Mouse (Mus musculus): ENCODE results near the gene Fam184a. TPM values are rescaled to one million over a fixed set of nuclear protein-coding genes. Genes with fewer than 3 reads are reported as not detected.

Fam184a gene
- total and polyA plus RNA-seq, 3 experiments = not detected

- ATAC-seq (ENCODE audit: extremely low read depth, insufficient number of reproducible peaks, low FRiP score, poor library complexity, severe bottlenecking) (no peak), DNase-seq (ENCODE audit: low spot score) (no peak)
- Histone ChIP-seq H3K36me3 (replicated peaks) (peaks cover 51% of the 10 kb centered on the region), H3K9me3 (replicated peaks) (no peaks in the 10 kb centered on the region), H3K4me3 (ENCODE audit: low read depth, low read length) (no peak overlapping the region), H3K27me3 (ENCODE audit: insufficient read depth, low read length) (no peaks in the 10 kb centered on the region), H3K4me1 (ENCODE audit: insufficient read depth, low read depth, low read length) (no peaks in the 10 kb centered on the region)
- TF ChIP-seq CTCF (IDR thresholded peaks at IDR 0.05; ENCODE audit: low read depth, low read length) (no peak), GATA1 (IDR thresholded peaks at IDR 0.05; ENCODE audit: borderline replicate concordance, low read length) (no peak), POLR2AphosphoS5 (IDR thresholded peaks at IDR 0.05; ENCODE audit: insufficient replicate concordance, low read depth, low read length) (no peak), TAL1 (conservative IDR thresholded peaks at IDR 0.05; ENCODE audit: low read depth, low read length) (no peak), GATA2 (IDR thresholded peaks at IDR 0.05; ENCODE audit: borderline replicate concordance, low read depth, low read length) (no peak)
Observed at GRCm38 (mm10) chr10:53615850-53616616, 134.9 kb downstream of the Fam184a start.

- H3K4me3 ChIP-seq (ENCODE audit: low read depth, low read length) = no peak overlapping the region
- H3K4me1 ChIP-seq (ENCODE audit: insufficient read depth, low read depth, low read length) = no peaks in the 10 kb centered on the region
- H3K36me3 ChIP-seq (replicated peaks) = peaks cover 51% of the 10 kb centered on the region
- DNase-seq (ENCODE audit: low spot score) (no peak), ATAC-seq (ENCODE audit: extremely low read depth, insufficient number of reproducible peaks, low FRiP score, poor library complexity, severe bottlenecking) (no peak)
- no peaks in the 10 kb centered on the region for H3K9me3 ChIP-seq (replicated peaks)
- H3K27me3 ChIP-seq (ENCODE audit: insufficient read depth, low read length) = no peaks in the 10 kb centered on the region
- TF ChIP-seq CTCF (IDR thresholded peaks at IDR 0.05; ENCODE audit: low read depth, low read length) (no peak), GATA1 (IDR thresholded peaks at IDR 0.05; ENCODE audit: borderline replicate concordance, low read length) (no peak), TAL1 (conservative IDR thresholded peaks at IDR 0.05; ENCODE audit: low read depth, low read length) (no peak), POLR2AphosphoS5 (IDR thresholded peaks at IDR 0.05; ENCODE audit: insufficient replicate concordance, low read depth, low read length) (no peak), GATA2 (IDR thresholded peaks at IDR 0.05; ENCODE audit: borderline replicate concordance, low read depth, low read length) (no peak)
Observed at GRCm38 (mm10) chr10:53613955-53614354, 137.0 kb downstream of the Fam184a start.

GRCm38 (mm10) chr10:53612172-53612571 is 138.8 kb downstream of the Fam184a start:
- H3K36me3 ChIP-seq (replicated peaks) = peaks cover 53% of the 10 kb centered on the region
- ATAC-seq (ENCODE audit: extremely low read depth, insufficient number of reproducible peaks, low FRiP score, poor library complexity, severe bottlenecking) (no peak), DNase-seq (ENCODE audit: low spot score) (no peak)
- H3K4me3 ChIP-seq (ENCODE audit: low read depth, low read length) = no peak overlapping the region
- no peak for TF ChIP-seq POLR2AphosphoS5 (IDR thresholded peaks at IDR 0.05; ENCODE audit: insufficient replicate concordance, low read depth, low read length)
- TF ChIP-seq TAL1 (conservative IDR thresholded peaks at IDR 0.05; ENCODE audit: low read depth, low read length) = no peak
- no peak for TF ChIP-seq GATA2 (IDR thresholded peaks at IDR 0.05; ENCODE audit: borderline replicate concordance, low read depth, low read length)
- no peak for TF ChIP-seq CTCF (IDR thresholded peaks at IDR 0.05; ENCODE audit: low read depth, low read length)
- no peak for TF ChIP-seq GATA1 (IDR thresholded peaks at IDR 0.05; ENCODE audit: borderline replicate concordance, low read length)
- H3K27me3 ChIP-seq (ENCODE audit: insufficient read depth, low read length) = no peaks in the 10 kb centered on the region
- H3K4me1 ChIP-seq (ENCODE audit: insufficient read depth, low read depth, low read length) = no peaks in the 10 kb centered on the region
- no peaks in the 10 kb centered on the region for H3K9me3 ChIP-seq (replicated peaks)

- Histone ChIP-seq H3K36me3 (replicated peaks) (peaks cover 45% of the 10 kb centered on the region), H3K27me3 (ENCODE audit: insufficient read depth, low read length) (no peaks in the 10 kb centered on the region), H3K9me3 (replicated peaks) (no peaks in the 10 kb centered on the region), H3K4me1 (ENCODE audit: insufficient read depth, low read depth, low read length) (no peaks in the 10 kb centered on the region), H3K4me3 (ENCODE audit: low read depth, low read length) (no peak overlapping the region)
- no peak for DNase-seq (ENCODE audit: low spot score)
- no peak for TF ChIP-seq POLR2AphosphoS5 (IDR thresholded peaks at IDR 0.05; ENCODE audit: insufficient replicate concordance, low read depth, low read length)
- TF ChIP-seq GATA2 (IDR thresholded peaks at IDR 0.05; ENCODE audit: borderline replicate concordance, low read depth, low read length) = no peak
- TF ChIP-seq TAL1 (conservative IDR thresholded peaks at IDR 0.05; ENCODE audit: low read depth, low read length) = no peak
- TF ChIP-seq GATA1 (IDR thresholded peaks at IDR 0.05; ENCODE audit: borderline replicate concordance, low read length) = no peak
- TF ChIP-seq CTCF (IDR thresholded peaks at IDR 0.05; ENCODE audit: low read depth, low read length) = no peak
- ATAC-seq (ENCODE audit: extremely low read depth, insufficient number of reproducible peaks, low FRiP score, poor library complexity, severe bottlenecking) = no peak
Observed at GRCm38 (mm10) chr10:53608274-53608673, 142.6 kb downstream of the Fam184a start.

GRCm38 (mm10) chr10:53605328-53605727 is 145.6 kb downstream of the Fam184a start:
- Histone ChIP-seq H3K4me3 (ENCODE audit: low read depth, low read length) (no peak overlapping the region), H3K36me3 (replicated peaks) (peaks cover 47% of the 10 kb centered on the region), H3K9me3 (replicated peaks) (no peaks in the 10 kb centered on the region), H3K27me3 (ENCODE audit: insufficient read depth, low read length) (no peaks in the 10 kb centered on the region), H3K4me1 (ENCODE audit: insufficient read depth, low read depth, low read length) (no peaks in the 10 kb centered on the region)
- DNase-seq (ENCODE audit: low spot score) = no peak
- ATAC-seq (ENCODE audit: extremely low read depth, insufficient number of reproducible peaks, low FRiP score, poor library complexity, severe bottlenecking) = no peak
- TF ChIP-seq POLR2AphosphoS5 (IDR thresholded peaks at IDR 0.05; ENCODE audit: insufficient replicate concordance, low read depth, low read length) = no peak
- no peak for TF ChIP-seq CTCF (IDR thresholded peaks at IDR 0.05; ENCODE audit: low read depth, low read length)
- no peak for TF ChIP-seq TAL1 (conservative IDR thresholded peaks at IDR 0.05; ENCODE audit: low read depth, low read length)
- TF ChIP-seq GATA1 (IDR thresholded peaks at IDR 0.05; ENCODE audit: borderline replicate concordance, low read length) = no peak
- TF ChIP-seq GATA2 (IDR thresholded peaks at IDR 0.05; ENCODE audit: borderline replicate concordance, low read depth, low read length) = no peak

- no peak overlapping the region; the same call in 1 of the 2 replicates for H3K4me3 ChIP-seq (ENCODE audit: low read depth, low read length)
- TF ChIP-seq POLR2AphosphoS5 (IDR thresholded peaks at IDR 0.05; ENCODE audit: insufficient replicate concordance, low read depth, low read length) (no peak), GATA1 (IDR thresholded peaks at IDR 0.05; ENCODE audit: borderline replicate concordance, low read length) (no peak)
- no peaks in the 10 kb centered on the region for H3K27me3 ChIP-seq (ENCODE audit: insufficient read depth, low read length)
- ATAC-seq (ENCODE audit: extremely low read depth, insufficient number of reproducible peaks, low FRiP score, poor library complexity, severe bottlenecking) (0 out of 2 replicates have a peak, but pooled peaks have one; percentile 30), DNase-seq (ENCODE audit: low spot score) (peak; percentile 6)
- no peaks in the 10 kb centered on the region for H3K9me3 ChIP-seq (replicated peaks)
- peaks cover 15% of the 10 kb centered on the region for H3K36me3 ChIP-seq (replicated peaks)
- peaks cover 8% of the 10 kb centered on the region; the same call in 1 of the 2 replicates for H3K4me1 ChIP-seq (ENCODE audit: insufficient read depth, low read depth, low read length)
Observed at GRCm38 (mm10) chr10:53598821-53599220, 152.1 kb downstream of the Fam184a start.

Measured in G1E (cell line).